Mouse (Mus musculus): ENCODE measurements at regions not wholly inside any gene's neighbourhood (a gene's known extent, or its start where the extent isn't known, plus 50 kb on each side); places are given as distances from the start of the nearest gene placed in this dataset.
A peak's percentile ranks its signal among the peaks of the same experiment; 100 is the strongest.

DNA sequence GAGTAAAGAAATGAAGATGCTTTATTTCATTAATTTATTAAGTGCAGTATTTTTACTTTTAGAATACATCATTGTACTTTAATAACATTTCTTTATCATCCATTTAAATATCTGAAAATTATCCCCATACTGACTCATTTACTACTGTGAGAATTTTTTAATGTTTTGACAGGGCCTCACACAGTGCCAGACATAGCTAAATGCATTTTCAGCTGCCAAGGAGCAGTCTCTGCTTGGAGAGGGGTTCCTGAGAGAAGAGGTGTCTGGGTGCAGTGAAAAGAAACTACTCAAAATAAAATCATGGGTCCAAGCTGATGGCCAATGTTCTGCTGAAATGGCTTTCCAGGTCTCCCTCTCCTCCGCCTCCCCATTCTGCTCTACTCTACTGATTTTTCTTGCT lies 1116.3 kb upstream of the Ppp6c start:
- 91% methylated on average over 1 of the region's 1 CpGs for WGBS
- no peak overlapping the region for H3K9ac ChIP-seq
- H3K27ac ChIP-seq (replicated peaks), result no peak overlapping the region
- H3K4me2 ChIP-seq, result no peak overlapping the region
- ATAC-seq (ENCODE audit: low read depth), result no peak
- H3K36me3 ChIP-seq, result no peaks in the 10 kb centered on the region
- H3K27me3 ChIP-seq, result no peaks in the 10 kb centered on the region
- H3K9me3 ChIP-seq, result no peaks in the 10 kb centered on the region
- no peak overlapping the region for H3K4me3 ChIP-seq
- no peaks in the 10 kb centered on the region for H3K4me1 ChIP-seq (replicated peaks)

DNA sequence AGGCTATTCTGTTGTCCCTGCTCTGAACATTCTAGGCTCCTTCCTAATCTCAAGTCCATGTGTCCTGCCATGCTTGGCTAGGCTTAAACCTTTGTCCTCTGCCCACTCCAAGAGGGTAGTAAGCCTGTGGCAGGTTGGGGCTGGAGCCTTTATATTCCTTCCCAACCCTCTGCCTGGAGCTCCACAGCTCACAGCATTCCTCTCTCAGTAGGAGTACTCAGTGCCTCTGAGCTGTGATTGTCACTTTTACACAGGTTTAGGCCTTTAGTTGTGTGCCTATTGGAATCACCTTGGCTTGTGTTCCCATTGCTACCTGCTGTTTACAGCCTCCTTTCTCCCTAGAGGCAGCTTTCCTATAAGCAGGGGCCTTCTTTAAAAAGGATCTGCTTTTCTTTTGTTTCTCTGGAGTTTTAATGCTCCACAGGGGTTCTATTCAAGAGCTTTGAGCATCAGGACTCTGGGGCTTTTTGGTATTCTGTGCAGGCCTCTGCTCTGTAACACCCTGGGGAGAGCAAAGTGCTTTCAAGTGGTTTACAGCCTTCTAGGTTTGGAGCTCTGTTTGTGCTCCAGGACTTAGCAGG lies 1106.1 kb upstream of the Ppp6c start:
- H3K4me2 ChIP-seq, result no peak overlapping the region
- H3K27ac ChIP-seq (replicated peaks), result peak overlapping the region; percentile 19
- no peak overlapping the region for H3K4me3 ChIP-seq
- H3K36me3 ChIP-seq, result no peaks in the 10 kb centered on the region
- no peaks in the 10 kb centered on the region for H3K4me1 ChIP-seq (replicated peaks)
- ATAC-seq (ENCODE audit: low read depth), result peak; percentile 82
- no peak overlapping the region for H3K9ac ChIP-seq
- H3K27me3 ChIP-seq, result no peaks in the 10 kb centered on the region
- no peaks in the 10 kb centered on the region for H3K9me3 ChIP-seq

DNA sequence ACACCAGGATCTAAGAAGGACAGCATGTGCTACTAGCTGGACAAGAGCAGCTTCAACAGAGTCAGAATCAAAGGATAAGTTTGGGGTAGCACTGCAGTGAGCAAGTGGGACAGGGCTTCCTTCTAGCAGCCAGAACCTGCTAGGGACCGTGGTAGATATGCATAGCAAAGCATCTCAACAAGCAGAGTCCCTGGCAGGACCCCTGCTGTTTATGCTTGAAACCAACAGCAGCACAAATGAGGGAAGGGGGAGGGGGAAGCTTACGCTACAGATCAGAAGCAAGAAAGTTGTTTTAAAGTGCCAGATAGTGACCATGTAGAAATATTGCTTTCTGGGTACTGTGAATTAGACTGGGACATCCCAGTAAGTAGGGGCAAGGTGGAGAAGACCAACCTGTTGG lies 1095.3 kb upstream of the Ppp6c start:
- Histone ChIP-seq H3K9ac (no peak overlapping the region), H3K27me3 (no peaks in the 10 kb centered on the region), H3K36me3 (no peaks in the 10 kb centered on the region), H3K4me1 (replicated peaks) (no peaks in the 10 kb centered on the region), H3K27ac (replicated peaks) (no peak overlapping the region), H3K4me3 (no peak overlapping the region), H3K4me2 (no peak overlapping the region), H3K9me3 (no peaks in the 10 kb centered on the region)
- no peak for ATAC-seq (ENCODE audit: low read depth)
- 33% methylated on average over 2 of the region's 2 CpGs for WGBS

DNA sequence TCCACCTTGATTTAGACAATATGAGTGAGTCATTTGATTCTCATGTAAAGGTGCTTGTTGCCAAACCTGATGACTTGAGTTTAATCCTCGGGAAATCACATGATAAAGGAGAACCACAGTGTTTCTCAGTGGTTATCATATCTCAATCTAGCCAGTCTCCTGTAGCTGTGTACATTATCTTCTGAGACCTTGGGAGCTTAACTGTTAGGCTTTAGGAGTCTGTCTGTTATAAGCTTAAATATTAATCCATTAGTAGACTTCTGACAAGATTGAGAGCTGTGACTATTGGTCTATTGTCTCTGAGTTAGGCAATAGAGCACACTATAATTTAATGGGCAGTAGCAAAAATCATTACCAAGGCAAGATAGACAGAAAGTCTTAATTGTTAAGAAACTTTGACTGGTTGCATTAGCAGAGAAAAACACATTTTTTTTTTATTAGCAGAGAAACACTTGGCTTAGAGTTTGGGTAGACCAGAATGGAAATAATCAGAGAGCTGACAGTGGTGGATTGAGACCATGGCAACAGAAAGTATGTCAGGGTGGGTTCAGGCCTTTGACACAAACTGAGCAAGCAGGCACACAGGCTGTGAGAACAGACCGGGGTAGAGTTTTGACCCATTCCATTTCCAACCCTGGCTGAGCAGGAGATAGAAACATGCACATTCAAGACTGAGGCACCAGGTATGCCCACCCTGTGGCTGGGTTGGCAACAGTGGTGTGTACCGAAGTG lies 1094.6 kb upstream of the Ppp6c start:
- no peak overlapping the region for H3K4me2 ChIP-seq
- no peaks in the 10 kb centered on the region for H3K9me3 ChIP-seq
- no peaks in the 10 kb centered on the region for H3K27me3 ChIP-seq
- H3K36me3 ChIP-seq, result no peaks in the 10 kb centered on the region
- H3K4me1 ChIP-seq (replicated peaks), result no peaks in the 10 kb centered on the region
- no peak overlapping the region for H3K4me3 ChIP-seq
- no peak overlapping the region for H3K27ac ChIP-seq (replicated peaks)
- ATAC-seq (ENCODE audit: low read depth), result no peak
- 79% methylated on average over 3 of the region's 3 CpGs for WGBS
- H3K9ac ChIP-seq, result no peak overlapping the region
